In genomic region chr9:43742902-43743646, GRCm38 (mm10) we compare ENCODE assay signal across 8 mouse cellular contexts. TPM values are rescaled to one million over a fixed set of nuclear protein-coding genes. Genes with fewer than 3 reads are reported as not detected.
DNase-seq lines count a peak whose midpoint lies in the region; ATAC-seq and TF ChIP-seq lines count a peak whose summit lies in the region.

No protein-coding gene starts in this region.

- ATAC-seq in hindbrain, embryonic 16.5 days = no peak
- ATAC-seq in liver, embryonic 12.5 days = peak; percentile 44; the same call in 1 of the 2 replicates

- H3K4me1 ChIP-seq in hindbrain, embryonic 16.5 days (ENCODE audit: control insufficient read depth, insufficient read depth, low read depth, low read length) = peaks cover 31% of the 10 kb centered on the region
- peaks cover 33% of the 10 kb centered on the region for H3K4me1 ChIP-seq in liver, embryonic 12.5 days

- WGBS in hindbrain, embryonic 16.5 days = 2% methylated on average over 27 of the region's 27 CpGs
- 4% methylated on average over 27 of the region's 27 CpGs for WGBS in liver, embryonic 12.5 days (ENCODE audit: insufficient replicate concordance)

- intact Hi-C loops in gastrocnemius, postnatal 14 days (cut with DNase I; ENCODE audit: low total_unique reads) = loop anchor here (2.0 kb wide), 1 partner anchor 60 kb away; no protein-coding TSS in a partner anchor

- peak overlapping the region; percentile 69 for H3ac ChIP-seq in myocyte (ENCODE audit: control insufficient read depth, insufficient read length)

- TF ChIP-seq POLR2A in myocyte (IDR thresholded peaks at IDR 0.05; ENCODE audit: insufficient read length, low read depth) = no peak

- H3K9ac ChIP-seq in hindbrain, embryonic 16.5 days (ENCODE audit: low read depth, low read length) = peak overlapping the region; percentile 96
- peak overlapping the region; percentile 29; the same call in 1 of the 2 replicates for H3K9ac ChIP-seq in liver, embryonic 12.5 days

- no peaks in the 10 kb centered on the region for H3K36me3 ChIP-seq in hindbrain, embryonic 16.5 days (ENCODE audit: control insufficient read depth, insufficient read depth, low read length)
- no peaks in the 10 kb centered on the region for H3K36me3 ChIP-seq in liver, embryonic 12.5 days
- H3K36me3 ChIP-seq in myocyte (ENCODE audit: control insufficient read depth, insufficient read depth) = no peaks in the 10 kb centered on the region

- no peaks in the 10 kb centered on the region for H3K79me2 ChIP-seq in myocyte (ENCODE audit: control insufficient read depth, insufficient read depth)

- H3K4me3 ChIP-seq in hindbrain, embryonic 16.5 days (ENCODE audit: low read length) = peak overlapping the region; percentile 87
- peak overlapping the region; percentile 65 for H3K4me3 ChIP-seq in liver, embryonic 12.5 days
- peak overlapping the region; percentile 26 for H3K4me3 ChIP-seq in myocyte

- 0 out of 2 replicates have a peak, but pooled peaks cover 2% of the 10 kb centered on the region for H3K27me3 ChIP-seq in hindbrain, embryonic 16.5 days (replicated peaks; ENCODE audit: control insufficient read depth, insufficient read depth, low read length)
- peaks cover 71% of the 10 kb centered on the region for H3K27me3 ChIP-seq in liver, embryonic 12.5 days (replicated peaks)
- H3K27me3 ChIP-seq in myocyte (ENCODE audit: control insufficient read depth, insufficient read depth, insufficient read length) = peaks cover 5% of the 10 kb centered on the region

- H3K9me3 ChIP-seq in hindbrain, embryonic 16.5 days (ENCODE audit: control insufficient read depth, low read length) = no peaks in the 10 kb centered on the region
- H3K9me3 ChIP-seq in liver, embryonic 12.5 days (replicated peaks) = no peaks in the 10 kb centered on the region

- H3K27ac ChIP-seq in hindbrain, embryonic 16.5 days (ENCODE audit: low read depth, low read length) = peak overlapping the region; percentile 95
- no peak overlapping the region for H3K27ac ChIP-seq in liver, embryonic 12.5 days

- peak overlapping the region; percentile 80 for H3K4me2 ChIP-seq in hindbrain, embryonic 16.5 days (ENCODE audit: low read length)
- H3K4me2 ChIP-seq in liver, embryonic 12.5 days = peak overlapping the region; percentile 85
- peak overlapping the region; percentile 93 for H3K4me2 ChIP-seq in myocyte (ENCODE audit: low read depth)

- DNase-seq in spleen, postnatal 36 days (ENCODE audit: low spot score in 2 of 2) = peak; percentile 12 to 25
- no peak for DNase-seq in spleen, postnatal 14 days (ENCODE audit: low spot score in 2 of 2)
- peak; percentile 59 to 78 for DNase-seq in cerebellum, postnatal 14 days
- peak; percentile 86 for DNase-seq in gastrocnemius, postnatal 14 days
- DNase-seq in frontal cortex, postnatal 25 days (ENCODE audit: low spot score in 2 of 2) = no peak

TF ChIP-seq in myocyte, 11 proteins besides CTCF, POLR2A, EP300 and RAD21:
- no peak for TF ChIP-seq SRF (IDR thresholded peaks at IDR 0.05; ENCODE audit: control insufficient read depth, insufficient read length, low read depth)
- no peak for TF ChIP-seq TCF12 (IDR thresholded peaks at IDR 0.05; ENCODE audit: insufficient read depth, poor library complexity, severe bottlenecking)
- no peak for TF ChIP-seq CEBPB (IDR thresholded peaks at IDR 0.05; ENCODE audit: insufficient read depth, poor library complexity, severe bottlenecking)

RNA-seq across cellular contexts. Expression of gene Nectin1, which starts 0.7 kb away (rescaled TPM):
- total RNA-seq in gastrocnemius, postnatal 14 days (2021) = 1 to 10 TPM; 4.5 to 6.7 TPM
- 12.9 and 15.5 TPM in 2 replicates for polyA plus RNA-seq in hindbrain, embryonic 16.5 days (2015; fragmentation: Nextera tagmentation; extraction: Ambion mirVana)
- polyA plus RNA-seq in liver, embryonic 12.5 days (2016; fragmentation: Nextera tagmentation; extraction: Ambion mirVana) = 1.8 and 1.9 TPM in 2 replicates
- 2.2 TPM for polyA plus RNA-seq in myocyte (2012; fragmentation: generic; extraction: Trizol)

Comparison
In these comparisons a context has a peak if more than half of its experiments do, and no peak if none do; other contexts are left out.
1. DNase-seq: peak in spleen, postnatal 36 days (2 of 2), cerebellum, postnatal 14 days (2 of 2) and gastrocnemius, postnatal 14 days (single experiment); none in spleen, postnatal 14 days (0 of 2) and frontal cortex, postnatal 25 days (0 of 2).
2. H3K4me3 ChIP-seq: peak in every context shown above with its lines; median percentile 87 in hindbrain, embryonic 16.5 days; 65 in liver, embryonic 12.5 days; 26 in myocyte.
3. Peak in every context shown above with its lines, with median percentiles within 50 percentile points of each other: H3K4me2 ChIP-seq.